Mouse (Mus musculus): Measurements from ENCODE around the gene Anapc4. TPM values are rescaled to one million over a fixed set of nuclear protein-coding genes. Genes with fewer than 3 reads are reported as not detected.

Anapc4 gene
- 15.1 and 15.8 TPM in 2 replicates for polyA plus RNA-seq (2012; rRNA removed)

DNA sequence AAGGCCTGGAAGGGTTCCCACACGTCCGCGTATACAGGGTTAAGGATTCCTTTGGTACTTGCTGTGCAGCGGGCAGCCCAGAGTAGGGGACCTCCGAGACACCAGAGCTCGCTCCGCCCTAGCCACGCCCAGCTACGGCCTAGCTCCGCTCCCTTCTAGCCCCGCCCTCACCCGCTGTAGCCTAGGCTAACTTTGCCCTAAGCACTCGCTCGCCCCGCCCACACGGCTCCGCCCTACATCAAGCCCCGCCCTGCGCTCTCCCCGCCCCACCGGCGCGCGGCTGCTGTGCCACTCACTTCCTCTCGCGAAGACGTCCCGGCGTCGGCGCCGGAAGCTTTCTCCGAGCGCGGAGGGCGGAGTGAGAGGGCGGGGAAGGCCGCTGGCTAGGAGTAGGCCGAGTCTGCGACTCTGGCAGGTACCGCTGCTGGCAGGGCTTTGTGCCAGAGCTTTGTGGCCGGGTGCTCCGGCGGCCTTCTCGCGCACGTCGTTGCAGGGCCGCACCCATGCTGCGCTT, at the start of gene Anapc4:
Anapc4 (plus strand) TSS at position 252 of the 514 bp plus-strand sequence.

Other genes starting within 250 kb of the Anapc4 start
- 2.7 and 3.0 TPM in 2 replicates for gene Sepsecs, start 164.3 kb upstream of the Anapc4 start, polyA plus RNA-seq (2012; rRNA removed)
- 17.8 and 27.6 TPM in 2 replicates for gene Pi4k2b, start 92.4 kb upstream of the Anapc4 start, polyA plus RNA-seq (2012; rRNA removed)
- gene Zcchc4, start 58.6 kb upstream of the Anapc4 start, polyA plus RNA-seq (2012; rRNA removed) = 4.9 and 5.9 TPM in 2 replicates
- gene Slc34a2, start 204.1 kb downstream of the Anapc4 start, polyA plus RNA-seq (2012; rRNA removed) = 7.4 and 8.0 TPM in 2 replicates